Mouse (Mus musculus) cerebellum, adult 18-20 months (tissue): ENCODE results near the gene Dact2.

Source experiments
- DNase-seq, 2 experiments: peaks; one replicate each; pipeline ENCODE4 v3.0.0; 2021

Gene Dact2

DNA sequence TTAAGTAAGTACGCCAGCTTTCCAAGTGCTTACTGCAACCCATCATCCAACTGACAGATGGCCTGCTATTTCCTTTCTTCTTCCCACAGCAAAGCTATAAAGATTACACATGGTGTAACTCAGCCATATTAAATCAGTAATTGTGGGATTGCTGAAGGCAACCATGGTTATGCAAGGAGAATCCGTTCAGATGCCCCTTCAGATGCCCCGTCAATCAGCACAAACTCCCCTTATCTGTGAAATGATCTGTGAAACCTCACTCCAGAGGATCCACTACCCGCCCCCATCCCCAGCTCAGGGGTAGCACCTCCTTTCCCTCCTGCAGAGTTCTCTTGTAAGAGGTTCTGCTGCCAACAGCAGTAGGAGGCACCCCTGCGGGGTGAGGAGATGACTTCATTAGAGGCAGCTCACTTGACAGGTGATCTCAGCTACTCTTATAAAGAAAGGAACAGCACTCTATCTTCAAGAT lies 3.0 kb upstream of the Dact2 start:
- DNase-seq, result no peak

DNA sequence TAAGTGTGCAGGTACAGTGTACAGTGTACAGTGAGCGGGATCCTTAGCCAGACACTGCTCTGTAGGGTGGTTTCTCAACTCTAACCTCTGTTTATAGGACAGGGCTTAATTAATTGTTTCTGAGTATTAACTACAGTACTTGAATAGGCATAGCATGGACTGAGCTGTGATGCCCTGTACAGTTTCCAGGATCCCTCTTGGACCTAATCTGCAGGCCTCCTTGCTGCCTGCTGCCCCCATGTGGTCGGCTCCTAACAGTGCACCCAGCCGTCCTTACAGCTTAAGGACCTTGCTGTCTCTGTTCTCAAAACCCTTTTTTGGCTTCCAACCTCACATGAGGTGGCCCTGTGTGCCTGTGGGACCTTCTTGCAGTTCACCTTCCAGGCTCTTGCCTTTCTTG lies 2.0 kb upstream of the Dact2 start:
- DNase-seq, result peak; percentile 61

DNA sequence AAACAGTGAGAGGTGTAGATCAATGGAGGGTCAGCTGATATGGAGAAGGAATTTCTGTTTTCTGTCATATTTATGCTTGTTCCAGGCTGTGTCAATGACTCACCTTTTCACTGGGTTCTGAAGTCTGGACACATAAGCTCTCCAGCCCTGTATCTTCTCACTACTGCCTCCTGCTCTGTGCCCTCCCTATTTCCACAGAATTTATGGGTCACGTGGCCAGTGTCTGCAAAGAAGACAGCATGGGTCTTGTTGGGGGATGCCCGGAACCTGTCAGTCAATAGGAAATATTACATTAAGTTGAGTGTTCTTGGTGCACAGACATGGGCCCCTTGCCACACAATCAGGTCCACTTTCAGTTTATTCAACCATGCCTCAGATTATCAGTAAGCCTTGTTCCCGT lies 1.1 kb upstream of the Dact2 start:
- DNase-seq, result no peak

DNA sequence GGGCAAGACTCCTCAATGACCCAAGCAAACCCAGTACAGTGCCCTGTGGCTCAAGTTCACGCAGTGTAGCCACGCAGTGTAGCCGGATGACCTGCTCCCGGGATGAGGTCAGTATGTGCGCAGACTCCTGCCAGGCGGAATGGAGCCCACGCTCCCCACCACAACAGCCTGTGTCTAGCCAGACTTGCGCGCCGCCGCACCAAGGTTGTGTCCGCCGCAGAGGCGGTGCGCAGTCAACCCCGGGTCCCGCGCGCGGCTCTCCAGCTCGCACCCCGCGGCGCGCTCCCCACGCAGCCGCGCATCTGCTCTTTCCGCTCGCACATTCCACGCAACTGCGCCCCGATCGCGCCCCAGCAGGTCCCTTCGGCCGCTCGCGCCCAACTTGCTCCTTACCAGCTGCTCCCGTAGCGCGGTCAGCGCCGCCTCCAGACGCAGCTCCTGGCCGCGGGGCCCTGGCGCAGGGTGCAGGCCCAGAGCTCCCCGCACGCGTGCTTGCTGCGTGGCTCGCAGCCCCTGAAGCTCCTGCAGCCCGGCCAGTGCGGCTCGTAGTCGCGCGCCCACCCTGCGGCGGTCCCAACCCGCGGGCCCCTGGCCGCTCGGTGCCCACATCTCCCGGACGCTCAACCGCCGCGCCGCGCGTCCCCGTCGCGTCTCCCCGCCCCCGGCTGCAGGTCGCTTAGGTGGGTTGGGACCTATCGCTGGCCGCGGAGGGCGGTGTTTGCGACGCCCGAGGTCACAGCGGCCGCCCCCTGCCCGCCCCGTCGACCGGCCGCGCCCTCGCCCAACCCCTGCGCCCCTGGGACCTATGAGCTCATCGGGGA lies 773 bp downstream of the Dact2 start:
- DNase-seq, result peak in 1 of 2 experiments; percentile 21

GRCm38 (mm10) chr17:14202291-14203030 lies 1.6 kb downstream of the Dact2 start:
- DNase-seq, result no peak

DNA sequence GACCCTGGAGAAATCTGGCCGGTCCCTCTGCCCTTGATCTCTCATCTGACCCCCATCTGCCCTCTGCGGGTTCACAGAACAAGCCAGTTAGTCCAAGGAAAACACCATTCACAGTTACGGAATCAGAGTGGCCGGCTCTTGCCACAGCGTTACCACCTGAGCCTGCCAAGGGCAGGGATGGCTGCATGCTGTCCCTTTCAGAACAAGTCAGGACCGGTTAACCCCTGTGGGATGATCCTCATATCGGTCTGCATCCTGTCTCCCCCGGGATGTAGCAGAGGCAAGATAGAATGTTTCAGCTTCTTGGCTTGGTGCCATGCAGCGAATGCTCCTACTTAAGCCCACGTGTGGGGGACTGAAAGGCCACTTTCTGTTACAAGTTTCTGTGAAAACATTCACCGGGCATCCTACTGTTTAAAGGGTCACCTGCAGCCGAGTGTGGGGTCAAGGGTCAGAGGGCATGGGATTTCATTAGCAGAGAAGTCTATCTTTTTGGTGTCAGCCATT lies 2.8 kb downstream of the Dact2 start:
- no peak for DNase-seq

GRCm38 (mm10) chr17:14200206-14200605 lies 3.9 kb downstream of the Dact2 start:
- DNase-seq, result no peak

DNA sequence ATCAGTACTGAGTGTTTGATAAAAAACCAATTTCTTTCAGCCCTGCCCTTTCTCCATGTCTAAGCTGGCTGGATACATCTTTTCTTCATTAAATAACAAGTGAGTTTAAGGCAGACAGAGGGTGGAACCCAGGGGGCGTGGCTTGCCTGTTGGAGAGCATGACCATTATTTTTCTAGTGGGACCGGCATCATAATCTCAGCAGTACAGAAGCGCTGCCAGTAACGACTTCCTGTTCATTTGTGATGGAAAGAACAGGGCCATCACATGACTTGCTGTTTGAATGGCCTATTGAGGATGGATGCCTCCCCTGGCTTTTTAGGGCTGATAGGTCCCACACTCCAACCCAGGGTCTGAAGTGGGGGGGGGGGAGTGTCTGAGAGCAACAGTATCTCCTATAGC lies 4.5 kb downstream of the Dact2 start:
- DNase-seq, result no peak

GRCm38 (mm10) chr17:14192924-14193323 lies 11.2 kb downstream of the Dact2 start:
- DNase-seq, result no peak

GRCm38 (mm10) chr17:14192432-14192831 lies 11.7 kb downstream of the Dact2 start:
- no peak for DNase-seq

- DNase-seq, result no peak
Observed at GRCm38 (mm10) chr17:14188455-14188854, 15.6 kb downstream of the Dact2 start.

- DNase-seq, result no peak
Observed at GRCm38 (mm10) chr17:14187096-14187495, 17.0 kb downstream of the Dact2 start.

- no peak for DNase-seq
Observed at GRCm38 (mm10) chr17:14186176-14186575, 17.9 kb downstream of the Dact2 start.

GRCm38 (mm10) chr17:14184192-14184814 lies 19.8 kb downstream of the Dact2 start:
- no peak for DNase-seq

- no peak for DNase-seq
Observed at GRCm38 (mm10) chr17:14183717-14184116, 20.4 kb downstream of the Dact2 start.

DNA sequence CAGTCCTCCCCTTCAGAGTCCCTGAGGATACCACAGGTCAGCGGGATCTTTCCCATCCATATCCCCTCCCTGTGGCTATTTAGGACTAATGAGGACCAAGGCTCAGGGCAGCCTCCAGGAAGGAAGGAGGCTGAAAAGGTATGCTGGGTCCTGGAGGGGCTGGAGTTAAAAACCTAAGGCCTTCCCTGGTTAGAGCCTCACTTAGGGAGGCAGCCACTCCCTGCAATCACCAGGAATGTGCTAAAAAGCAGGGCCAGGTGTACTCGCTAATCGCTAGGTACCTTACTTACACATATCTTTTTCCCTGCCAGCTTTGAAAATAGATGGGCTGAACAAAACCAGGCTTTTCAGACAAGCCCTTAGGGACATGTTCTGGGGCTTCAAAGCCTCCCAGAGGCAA lies 21.2 kb downstream of the Dact2 start:
- no peak for DNase-seq

DNA sequence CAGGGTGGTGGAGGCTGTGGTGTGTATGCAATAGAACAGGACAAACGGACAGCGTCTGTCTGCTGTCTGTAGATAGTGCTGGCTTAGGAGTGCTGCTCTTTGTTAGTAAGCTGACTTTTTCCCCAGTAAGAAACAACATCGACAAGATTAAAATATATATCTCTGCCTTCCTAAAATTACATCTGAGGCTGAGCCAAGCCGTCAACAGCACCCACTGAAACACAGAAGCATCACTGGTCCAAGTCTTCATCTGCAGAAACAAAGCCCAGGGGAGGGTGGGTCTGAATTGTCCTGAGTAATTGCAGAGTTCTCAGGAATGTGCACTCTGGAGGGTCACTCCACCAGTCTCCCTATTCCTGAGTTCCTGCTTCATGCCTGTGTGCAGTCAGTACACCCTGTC lies 25.2 kb downstream of the Dact2 start:
- no peak for DNase-seq

GRCm38 (mm10) chr17:14178475-14178874 lies 25.6 kb downstream of the Dact2 start:
- DNase-seq, result no peak

- no peak for DNase-seq
Observed at GRCm38 (mm10) chr17:14178049-14178448, 26.1 kb downstream of the Dact2 start.

DNA sequence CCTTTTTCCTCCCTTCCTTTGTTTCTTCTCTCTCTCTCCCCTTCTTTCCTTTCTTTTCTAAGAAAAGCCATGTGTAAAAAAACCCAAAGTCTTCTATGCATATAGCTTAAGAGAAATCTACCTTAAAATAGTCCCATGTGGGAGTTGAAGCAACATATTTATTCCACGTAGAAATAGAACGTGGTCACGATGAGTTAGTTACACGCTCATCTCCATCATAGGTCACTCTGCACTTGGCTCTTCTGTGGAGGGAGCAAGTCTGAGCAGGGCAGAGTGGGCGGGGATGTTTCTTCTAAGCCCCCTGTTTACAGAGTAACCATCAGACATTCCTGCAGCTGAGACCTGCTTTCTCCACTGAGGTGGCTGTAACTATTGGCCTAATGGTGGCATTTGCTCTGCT lies 27.1 kb downstream of the Dact2 start:
- no peak for DNase-seq

DNA sequence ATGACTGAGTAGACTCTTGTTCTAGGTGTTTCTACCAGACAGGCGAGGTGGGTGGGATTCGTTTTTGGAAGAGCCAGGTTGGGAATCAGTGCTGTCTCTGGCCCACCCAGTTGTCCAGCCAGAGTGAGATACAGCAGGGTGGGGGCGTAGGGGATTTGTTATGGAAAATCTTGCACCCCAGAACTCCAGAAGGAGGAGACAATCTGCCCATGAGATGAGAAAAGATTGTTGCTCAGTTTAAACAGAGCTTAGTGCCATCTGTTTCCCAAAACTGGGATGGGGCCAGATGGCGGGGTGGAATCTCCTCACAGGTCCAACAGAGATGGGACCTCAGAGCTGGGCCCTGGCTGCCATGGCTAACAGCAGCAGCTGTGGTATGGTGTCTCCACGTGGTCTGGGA lies 28.4 kb downstream of the Dact2 start:
- no peak for DNase-seq

DNA sequence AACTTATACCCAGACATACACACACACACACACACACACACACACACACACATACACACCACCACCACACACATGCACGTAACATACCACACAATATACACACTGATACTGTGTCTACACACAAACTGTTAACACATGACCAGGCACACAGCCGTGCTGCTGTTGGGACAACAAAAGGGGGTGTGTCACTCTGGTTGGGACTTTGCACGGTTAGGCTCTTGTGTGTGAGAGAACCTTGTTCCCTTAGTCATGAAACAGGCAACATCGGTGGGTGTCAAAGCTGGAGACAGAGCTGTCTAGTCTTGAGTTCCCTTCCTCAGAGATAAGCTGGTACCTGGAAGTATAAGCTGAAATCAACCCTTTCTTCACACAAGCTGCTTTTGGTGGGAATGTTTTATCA lies 29.1 kb downstream of the Dact2 start:
- DNase-seq, result no peak

DNA sequence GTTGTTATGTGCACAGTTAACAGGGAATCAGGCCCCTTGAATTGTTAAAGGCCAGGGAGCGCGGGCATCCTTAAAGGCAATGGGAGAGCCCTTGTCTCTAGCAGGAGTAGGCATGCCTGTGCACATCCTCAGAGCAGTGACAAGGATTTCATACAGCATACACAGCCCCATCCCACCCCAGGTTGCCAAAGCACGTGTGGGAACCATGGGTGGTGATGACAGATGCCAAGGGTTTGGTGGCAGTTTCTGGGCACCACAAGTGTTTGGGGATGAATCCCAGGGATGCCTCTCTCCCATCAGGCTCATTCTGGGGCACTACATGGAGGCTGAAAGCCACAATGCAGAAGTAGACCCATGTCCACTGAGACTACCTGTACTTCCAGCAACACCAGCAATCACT lies 29.7 kb downstream of the Dact2 start:
- DNase-seq, result no peak

DNA sequence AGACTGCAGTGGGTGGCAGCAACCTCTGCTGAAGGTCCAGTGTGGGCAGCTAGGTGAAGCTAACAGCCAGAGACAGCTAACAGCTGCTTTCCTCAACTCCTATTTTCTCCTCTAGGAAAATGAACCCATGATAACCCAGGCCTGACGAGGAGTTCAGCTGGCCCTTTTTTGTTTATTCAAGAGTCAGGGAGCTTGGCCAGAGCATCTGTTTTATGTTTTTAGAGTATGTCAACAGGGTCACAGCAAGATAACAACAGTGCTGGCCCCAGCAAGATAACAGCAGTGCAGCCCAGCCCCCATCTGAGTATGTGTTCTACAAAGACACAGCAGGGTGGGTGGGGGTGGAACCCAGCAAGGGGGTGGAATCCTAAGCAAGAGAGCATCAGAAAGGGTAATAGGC lies 30.6 kb downstream of the Dact2 start:
- no peak for DNase-seq
